Mouse (Mus musculus): ENCODE measurements around the gene Sprtn. TPM values are rescaled to one million over a fixed set of nuclear protein-coding genes. Genes with fewer than 3 reads are reported as not detected.

The Sprtn gene
- polyA plus RNA-seq, 1 experiment from 2014 or later, result 7.9 TPM

DNA sequence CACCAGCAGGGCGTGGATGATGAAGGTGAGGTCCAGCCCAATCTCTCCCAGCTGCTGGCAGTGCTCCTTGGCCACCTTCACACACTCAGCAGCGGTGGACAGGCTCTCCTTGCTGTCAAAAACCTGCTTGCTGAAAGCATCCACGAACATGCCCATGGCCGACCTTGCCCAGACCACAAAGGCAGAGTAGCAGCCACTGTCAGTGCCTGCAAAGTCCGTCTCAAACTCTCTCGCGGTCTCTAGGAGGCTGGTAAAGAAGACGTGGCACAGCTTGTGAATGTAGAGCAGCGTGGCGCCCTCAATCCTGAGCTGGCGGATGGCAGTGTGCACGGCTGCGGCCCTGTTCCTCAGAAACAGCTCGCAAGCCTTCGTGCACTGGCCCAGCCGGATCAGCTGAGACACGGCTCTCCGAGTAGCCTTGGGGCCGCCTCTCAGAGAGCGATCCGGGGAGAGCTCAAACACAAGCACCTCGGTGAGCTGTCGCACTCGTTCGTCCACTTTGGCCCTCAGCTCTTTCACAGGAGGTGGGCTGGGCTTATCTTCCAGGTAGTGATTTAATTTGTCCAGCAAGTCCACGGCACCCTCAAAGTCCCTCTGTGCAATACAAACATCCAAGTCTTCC is 1.6 kb upstream of the Sprtn start:
- H3K27ac ChIP-seq (ENCODE audit: low read depth), result 0 out of 2 replicates have a peak overlapping the region, but pooled peaks have one; percentile 5
- no peaks in the 10 kb centered on the region for H3K9me3 ChIP-seq (ENCODE audit: control insufficient read depth, low read length)
- peak overlapping the region; percentile 96 for H3K4me3 ChIP-seq (ENCODE audit: low read depth, low read length)
- peak overlapping the region; percentile 74; the same call in 1 of the 2 replicates for H3K9ac ChIP-seq (ENCODE audit: low read length)
- H3K27me3 ChIP-seq (replicated peaks; ENCODE audit: control insufficient read depth, insufficient read depth, low read length), result no peaks in the 10 kb centered on the region
- 76% methylated on average over 26 of the region's 26 CpGs for WGBS
- DNase-seq (ENCODE audit: low spot score) (peak; percentile 57), ATAC-seq (replicated peaks; ENCODE audit: low FRiP score, low TSS enrichment, low read depth) (no peak)
- H3K4me1 ChIP-seq (replicated peaks; ENCODE audit: control insufficient read depth, insufficient read depth, low read length), result peaks cover 20% of the 10 kb centered on the region
- peak overlapping the region; percentile 96 for H3K4me2 ChIP-seq (ENCODE audit: low read length)
- peaks cover 40% of the 10 kb centered on the region for H3K36me3 ChIP-seq (ENCODE audit: control insufficient read depth, insufficient read depth, low read length)

DNA sequence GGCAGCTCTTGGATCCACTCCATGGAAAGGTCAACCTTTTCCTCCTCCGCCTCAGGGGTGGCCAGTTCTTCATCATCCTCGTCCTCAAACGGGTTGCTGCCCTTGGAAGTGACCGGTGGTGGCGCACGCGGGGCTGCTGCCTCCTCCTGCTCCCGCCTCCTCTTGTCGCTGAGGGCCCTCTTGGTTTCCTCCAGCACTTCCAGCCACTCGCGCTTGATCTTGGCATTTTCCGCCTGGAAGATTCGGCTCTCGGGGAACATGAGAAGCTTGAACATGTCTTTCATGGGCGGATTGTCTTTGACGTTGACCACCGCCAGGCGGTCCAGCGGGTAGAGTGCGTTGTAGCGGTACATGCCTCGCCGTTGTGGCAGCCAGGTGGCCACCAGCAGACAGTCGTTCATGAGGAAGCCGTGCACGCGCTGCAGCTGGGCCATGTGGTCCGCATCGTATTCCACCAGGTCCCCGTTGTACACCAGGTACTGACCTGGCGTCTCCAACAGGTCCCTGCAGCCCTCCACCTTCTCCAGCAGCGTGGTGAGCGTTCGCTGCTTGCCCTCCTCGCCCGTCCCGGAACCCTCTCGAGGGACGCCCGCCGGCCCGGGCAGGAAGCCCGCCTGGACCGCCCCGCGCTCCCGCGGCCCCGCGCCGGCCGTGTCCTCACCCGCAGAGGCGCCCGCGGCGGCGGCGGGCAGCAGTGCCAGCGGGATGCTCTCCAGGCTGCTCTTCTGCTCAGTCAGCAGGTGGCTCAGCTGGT is 877 bp upstream of the Sprtn start:
- ATAC-seq (replicated peaks; ENCODE audit: low FRiP score, low TSS enrichment, low read depth), result peak; percentile 32
- no peaks in the 10 kb centered on the region for H3K27me3 ChIP-seq (replicated peaks; ENCODE audit: control insufficient read depth, insufficient read depth, low read length)
- peak; percentile 80 for DNase-seq (ENCODE audit: low spot score)

DNA sequence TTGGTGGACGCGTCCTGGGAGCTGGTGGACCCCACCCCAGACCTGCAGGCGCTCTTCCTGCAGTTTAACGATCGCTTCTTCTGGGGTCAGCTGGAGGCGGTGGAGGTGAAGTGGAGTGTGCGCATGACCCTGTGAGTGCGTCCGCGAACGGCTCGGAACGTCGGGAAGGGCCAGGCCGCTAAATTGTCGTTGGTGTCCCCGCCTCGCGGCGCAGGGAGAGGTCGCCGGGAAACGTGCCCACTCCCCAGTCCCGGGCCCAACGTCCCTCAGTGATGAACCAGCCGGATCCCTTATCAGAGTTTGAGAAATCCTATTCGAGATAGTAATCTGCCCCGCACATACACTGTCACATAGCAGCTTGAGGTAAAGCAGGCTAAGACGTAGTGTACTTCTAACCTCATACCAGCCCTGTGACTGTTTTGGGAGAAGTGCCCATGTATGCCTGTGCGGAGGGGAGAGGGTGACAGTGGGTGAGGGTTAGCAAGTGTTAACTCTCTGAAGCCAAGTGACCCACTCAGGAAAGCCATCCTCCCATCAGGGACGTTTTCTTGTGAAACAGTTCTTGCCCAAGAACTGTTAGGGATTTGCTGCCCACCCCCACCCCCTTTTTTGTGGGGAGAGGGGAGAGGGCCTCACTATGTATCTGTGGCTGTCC is 692 bp downstream of the Sprtn start:
- Histone ChIP-seq H3K4me2 (ENCODE audit: low read length) (peak overlapping the region; percentile 93), H3K9ac (ENCODE audit: low read length) (peak overlapping the region; percentile 74), H3K9me3 (ENCODE audit: control insufficient read depth, low read length) (no peaks in the 10 kb centered on the region), H3K27ac (ENCODE audit: low read depth) (no peak overlapping the region), H3K4me3 (ENCODE audit: low read depth, low read length) (peak overlapping the region; percentile 96), H3K4me1 (replicated peaks; ENCODE audit: control insufficient read depth, insufficient read depth, low read length) (peaks cover 20% of the 10 kb centered on the region), H3K27me3 (replicated peaks; ENCODE audit: control insufficient read depth, insufficient read depth, low read length) (no peaks in the 10 kb centered on the region), H3K36me3 (ENCODE audit: control insufficient read depth, insufficient read depth, low read length) (peaks cover 47% of the 10 kb centered on the region)
- ATAC-seq (replicated peaks; ENCODE audit: low FRiP score, low TSS enrichment, low read depth) (peak; percentile 22; the same call in 1 of the 2 replicates), DNase-seq (ENCODE audit: low spot score) (no peak)
- WGBS, result 5% methylated on average over 31 of the region's 31 CpGs

More for the DNA sequence above, 877 bp upstream of the Sprtn start:
- Histone ChIP-seq H3K4me3 (ENCODE audit: low read depth, low read length) (peak overlapping the region; percentile 96), H3K4me1 (replicated peaks; ENCODE audit: control insufficient read depth, insufficient read depth, low read length) (peaks cover 20% of the 10 kb centered on the region), H3K9ac (ENCODE audit: low read length) (peak overlapping the region; percentile 74), H3K36me3 (ENCODE audit: control insufficient read depth, insufficient read depth, low read length) (peaks cover 38% of the 10 kb centered on the region), H3K27ac (ENCODE audit: low read depth) (peak overlapping the region; percentile 52), H3K4me2 (ENCODE audit: low read length) (peak overlapping the region; percentile 96), H3K9me3 (ENCODE audit: control insufficient read depth, low read length) (no peaks in the 10 kb centered on the region)
- WGBS, result 1% methylated on average over 60 of the region's 60 CpGs

DNA sequence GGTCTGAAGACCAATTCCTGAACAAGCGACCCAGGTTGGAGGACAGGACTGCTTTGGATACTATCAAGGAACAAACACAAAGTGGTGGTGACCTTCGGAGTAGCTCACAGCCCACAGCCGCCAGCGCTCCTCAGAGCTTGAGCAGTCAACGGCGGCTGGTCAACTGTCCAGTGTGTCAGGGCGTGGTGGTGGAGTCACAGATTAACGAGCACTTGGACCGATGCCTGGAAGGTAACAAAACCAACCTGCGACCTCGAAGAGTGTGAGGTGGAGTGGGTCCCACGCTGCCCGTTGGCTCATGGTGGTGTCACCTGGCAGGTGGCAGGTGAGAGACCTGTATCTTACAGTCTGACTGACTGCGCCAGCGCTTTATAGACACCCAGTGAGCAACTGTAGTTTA is 5.5 kb downstream of the Sprtn start:
- no peak overlapping the region for H3K4me3 ChIP-seq (ENCODE audit: low read depth, low read length)
- ATAC-seq (replicated peaks; ENCODE audit: low FRiP score, low TSS enrichment, low read depth), result no peak
- H3K4me2 ChIP-seq (ENCODE audit: low read length), result no peak overlapping the region
- H3K9me3 ChIP-seq (ENCODE audit: control insufficient read depth, low read length), result no peaks in the 10 kb centered on the region
- peaks cover 6% of the 10 kb centered on the region for H3K4me1 ChIP-seq (replicated peaks; ENCODE audit: control insufficient read depth, insufficient read depth, low read length)
- H3K27me3 ChIP-seq (replicated peaks; ENCODE audit: control insufficient read depth, insufficient read depth, low read length), result no peaks in the 10 kb centered on the region
- no peak overlapping the region for H3K9ac ChIP-seq (ENCODE audit: low read length)
- H3K36me3 ChIP-seq (ENCODE audit: control insufficient read depth, insufficient read depth, low read length), result peaks cover 72% of the 10 kb centered on the region
- WGBS, result 97% methylated on average over 15 of the region's 15 CpGs
- no peak overlapping the region for H3K27ac ChIP-seq (ENCODE audit: low read depth)
- DNase-seq (ENCODE audit: low spot score), result no peak

DNA sequence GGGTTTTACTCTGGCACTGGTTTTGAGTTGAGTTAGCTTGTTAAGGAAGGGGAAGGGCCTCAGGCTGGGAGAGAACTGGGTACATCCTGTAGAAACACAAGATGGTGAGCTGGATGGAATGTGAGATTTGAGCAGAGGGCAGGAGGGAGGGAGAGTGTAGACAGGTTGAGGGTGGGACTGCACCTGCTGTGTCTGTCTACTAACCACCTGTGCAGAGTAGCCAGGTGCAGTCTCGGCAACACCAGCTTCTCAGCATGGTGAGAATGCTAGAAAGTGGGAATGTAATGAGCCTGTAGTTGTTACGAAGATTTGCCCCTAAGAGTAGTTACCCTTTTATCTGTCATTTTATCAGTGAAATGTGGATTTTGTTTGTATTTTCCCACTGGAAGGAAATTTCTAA is 7.8 kb downstream of the Sprtn start:
- WGBS, result 86% methylated on average over 2 of the region's 2 CpGs
- Histone ChIP-seq H3K4me3 (ENCODE audit: low read depth, low read length) (no peak overlapping the region), H3K27ac (ENCODE audit: low read depth) (no peak overlapping the region), H3K9me3 (ENCODE audit: control insufficient read depth, low read length) (no peaks in the 10 kb centered on the region), H3K4me1 (replicated peaks; ENCODE audit: control insufficient read depth, insufficient read depth, low read length) (no peaks in the 10 kb centered on the region), H3K27me3 (replicated peaks; ENCODE audit: control insufficient read depth, insufficient read depth, low read length) (no peaks in the 10 kb centered on the region), H3K4me2 (ENCODE audit: low read length) (no peak overlapping the region), H3K36me3 (ENCODE audit: control insufficient read depth, insufficient read depth, low read length) (peaks cover 85% of the 10 kb centered on the region), H3K9ac (ENCODE audit: low read length) (no peak overlapping the region)
- DNase-seq (ENCODE audit: low spot score), result no peak
- no peak for ATAC-seq (replicated peaks; ENCODE audit: low FRiP score, low TSS enrichment, low read depth)

DNA sequence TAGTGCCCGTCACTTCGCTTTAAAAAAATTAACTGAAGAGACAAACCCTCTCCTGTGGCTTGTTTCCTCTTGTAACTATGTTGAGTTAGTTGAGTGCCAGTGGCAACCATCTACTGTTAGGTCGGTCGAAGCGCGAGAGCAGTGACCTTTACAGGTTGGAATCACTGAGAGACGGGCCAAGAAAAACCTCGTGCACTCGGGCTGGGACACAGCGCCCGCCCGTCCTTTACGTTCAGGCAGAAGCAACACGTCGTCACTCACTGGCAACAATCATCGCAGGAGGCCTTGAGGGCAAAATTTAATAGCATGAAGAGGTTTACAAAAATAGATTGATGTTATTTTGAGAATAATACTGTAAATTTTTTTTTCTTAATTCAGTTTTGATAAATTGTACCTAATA is 12.2 kb downstream of the Sprtn start:
- Histone ChIP-seq H3K4me3 (ENCODE audit: low read depth, low read length) (no peak overlapping the region), H3K36me3 (ENCODE audit: control insufficient read depth, insufficient read depth, low read length) (peaks cover 92% of the 10 kb centered on the region), H3K27me3 (replicated peaks; ENCODE audit: control insufficient read depth, insufficient read depth, low read length) (no peaks in the 10 kb centered on the region), H3K4me1 (replicated peaks; ENCODE audit: control insufficient read depth, insufficient read depth, low read length) (no peaks in the 10 kb centered on the region), H3K9ac (ENCODE audit: low read length) (no peak overlapping the region), H3K27ac (ENCODE audit: low read depth) (no peak overlapping the region), H3K4me2 (ENCODE audit: low read length) (no peak overlapping the region), H3K9me3 (ENCODE audit: control insufficient read depth, low read length) (no peaks in the 10 kb centered on the region)
- no peak for ATAC-seq (replicated peaks; ENCODE audit: low FRiP score, low TSS enrichment, low read depth)
- 93% methylated on average over 16 of the region's 16 CpGs for WGBS
- DNase-seq (ENCODE audit: low spot score), result no peak

DNA sequence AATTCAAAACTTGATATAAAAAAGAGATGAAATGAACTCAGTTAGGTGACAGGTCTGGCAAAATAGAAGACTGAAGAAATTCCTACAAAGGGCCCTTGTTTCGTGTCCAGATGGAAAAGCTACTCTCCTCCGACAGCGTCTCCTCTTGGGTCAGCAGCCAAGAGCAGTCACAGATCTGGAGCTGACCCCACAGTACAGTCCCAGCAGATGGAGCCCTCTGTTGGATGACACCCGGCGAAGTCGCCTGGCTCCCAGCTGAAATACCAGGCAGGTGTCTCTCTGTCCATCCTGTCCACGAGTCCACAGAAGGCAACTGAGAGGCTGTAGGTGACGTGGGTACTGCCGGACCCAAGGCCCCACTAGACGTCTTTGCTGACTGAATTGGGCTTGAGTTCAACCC is 12.7 kb downstream of the Sprtn start:
- no peaks in the 10 kb centered on the region for H3K9me3 ChIP-seq (ENCODE audit: control insufficient read depth, low read length)
- H3K9ac ChIP-seq (ENCODE audit: low read length), result no peak overlapping the region
- DNase-seq (ENCODE audit: low spot score) (no peak), ATAC-seq (replicated peaks; ENCODE audit: low FRiP score, low TSS enrichment, low read depth) (no peak)
- H3K4me3 ChIP-seq (ENCODE audit: low read depth, low read length), result no peak overlapping the region
- no peaks in the 10 kb centered on the region for H3K4me1 ChIP-seq (replicated peaks; ENCODE audit: control insufficient read depth, insufficient read depth, low read length)
- H3K27ac ChIP-seq (ENCODE audit: low read depth), result no peak overlapping the region
- H3K4me2 ChIP-seq (ENCODE audit: low read length), result no peak overlapping the region
- H3K36me3 ChIP-seq (ENCODE audit: control insufficient read depth, insufficient read depth, low read length), result peaks cover 94% of the 10 kb centered on the region
- 79% methylated on average over 10 of the region's 10 CpGs for WGBS
- H3K27me3 ChIP-seq (replicated peaks; ENCODE audit: control insufficient read depth, insufficient read depth, low read length), result no peaks in the 10 kb centered on the region

DNA sequence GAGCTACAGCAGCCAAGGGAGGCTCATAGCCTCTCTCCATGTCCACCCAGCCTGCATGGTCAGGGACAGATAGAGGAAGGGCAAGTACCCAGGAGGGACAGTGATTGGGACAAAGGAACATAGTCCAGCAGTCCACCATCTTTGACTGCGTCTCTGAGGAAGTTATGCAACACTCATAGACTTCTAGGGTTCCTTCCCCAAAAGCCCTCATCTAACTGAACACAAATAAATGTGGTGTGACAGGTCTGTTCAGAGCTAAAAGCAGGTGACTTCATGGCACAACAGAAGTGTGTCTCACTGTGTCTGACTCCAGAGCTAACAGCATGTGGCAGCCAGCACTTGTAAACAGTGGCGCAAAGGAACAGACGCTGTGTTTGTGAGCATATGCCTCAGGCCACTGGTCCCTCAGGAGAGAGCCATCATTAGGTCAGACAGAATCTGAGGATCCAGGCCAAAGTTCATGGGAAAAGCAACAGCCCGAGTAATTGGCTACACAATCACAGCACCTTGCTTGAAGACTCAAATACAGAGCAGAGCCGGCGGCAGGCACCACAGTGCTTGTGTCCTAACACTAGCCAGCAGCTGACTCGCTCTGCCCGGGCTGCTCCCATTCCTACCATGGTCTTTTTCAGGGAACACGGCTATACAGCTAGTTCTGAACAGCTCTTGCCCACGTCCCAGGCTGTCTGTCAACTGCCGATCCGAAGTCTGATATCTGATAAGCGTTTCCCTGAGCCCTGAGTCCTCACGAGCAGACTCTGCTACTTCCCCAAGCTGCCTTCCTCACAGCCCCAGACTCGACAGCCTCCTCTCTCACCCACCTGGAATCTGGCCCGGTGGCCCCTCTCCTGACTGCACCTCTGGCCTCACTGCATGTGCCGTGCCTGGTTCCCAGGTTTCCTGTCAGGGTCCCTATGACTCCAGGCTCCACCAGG is 14.5 kb downstream of the Sprtn start:
- Histone ChIP-seq H3K36me3 (ENCODE audit: control insufficient read depth, insufficient read depth, low read length) (peaks cover 79% of the 10 kb centered on the region), H3K27ac (ENCODE audit: low read depth) (no peak overlapping the region), H3K27me3 (replicated peaks; ENCODE audit: control insufficient read depth, insufficient read depth, low read length) (no peaks in the 10 kb centered on the region), H3K9me3 (ENCODE audit: control insufficient read depth, low read length) (no peaks in the 10 kb centered on the region), H3K4me1 (replicated peaks; ENCODE audit: control insufficient read depth, insufficient read depth, low read length) (no peaks in the 10 kb centered on the region), H3K4me2 (ENCODE audit: low read length) (no peak overlapping the region), H3K4me3 (ENCODE audit: low read depth, low read length) (no peak overlapping the region), H3K9ac (ENCODE audit: low read length) (no peak overlapping the region)
- WGBS, result 86% methylated on average over 17 of the region's 17 CpGs
- ATAC-seq (replicated peaks; ENCODE audit: low FRiP score, low TSS enrichment, low read depth) (no peak), DNase-seq (ENCODE audit: low spot score) (no peak)

All from intestine, embryonic 14.5 days (tissue).